Mouse (Mus musculus) myocyte (in vitro differentiated cells): ENCODE measurements at regions not wholly inside any gene's neighbourhood (a gene's known extent, or its start where the extent isn't known, plus 50 kb on each side); places are given as distances from the start of the nearest gene placed in this dataset.

Experiments
- MAX ChIP-seq: IDR thresholded peaks from one replicate; pipeline ENCODE4 v1.6.1; 2011; ENCODE audit warnings: low read depth, mild to moderate bottlenecking, control low read depth
- MYOD1 ChIP-seq, 3 experiments: IDR thresholded peaks; one replicate each; pipeline ENCODE4 v1.6.1; 2011; ENCODE audit warnings: control low read depth in 2 of 3, low read depth in 2 of 3, mild to moderate bottlenecking in 2 of 3, moderate library complexity in 1 of 3; ENCODE audit not compliant: insufficient read length in 2 of 3, control insufficient read depth in 1 of 3
- POLR2A ChIP-seq: IDR thresholded peaks from one replicate; pipeline ENCODE4 v1.6.1; 2011; ENCODE audit warnings: low read depth, mild to moderate bottlenecking, control low read depth, moderate library complexity; ENCODE audit not compliant: insufficient read length
- SRF ChIP-seq: IDR thresholded peaks from one replicate; pipeline ENCODE4 v1.6.1; 2011; ENCODE audit warnings: low read depth; ENCODE audit not compliant: control insufficient read depth, insufficient read length

- TF ChIP-seq POLR2A (no peak), MYOD1 (IDR thresholded peaks at IDR 0.05; ENCODE audit: control insufficient read depth in 1 of 3, insufficient read length in 2 of 3, low read depth in 2 of 3) (no peak), SRF (no peak), MAX (no peak)
Measured at GRCm38 (mm10) chr5:148805030-148805429, 124.1 kb downstream of the Katnal1 start.
